Mouse (Mus musculus): ENCODE results near the gene Gm8246. TPM values are rescaled to one million over a fixed set of nuclear protein-coding genes. Genes with fewer than 3 reads are reported as not detected.

Gm8246 gene
- polyA plus RNA-seq (2012; rRNA removed; ENCODE audit: low replicate concordance), result not detected in 2 replicates

GRCm38 (mm10) chr14:5477730-5478129, at the start of gene Gm8246:
TSS of gene Gm8246 (minus strand) at chr14:5477830.

GRCm38 (mm10) chr14:5501374-5501773, 23.7 kb upstream of the Gm8246 start, which contains the start of gene Gm3488:
TSS of gene Gm3488 (plus strand) at chr14:5501674.

DNA sequence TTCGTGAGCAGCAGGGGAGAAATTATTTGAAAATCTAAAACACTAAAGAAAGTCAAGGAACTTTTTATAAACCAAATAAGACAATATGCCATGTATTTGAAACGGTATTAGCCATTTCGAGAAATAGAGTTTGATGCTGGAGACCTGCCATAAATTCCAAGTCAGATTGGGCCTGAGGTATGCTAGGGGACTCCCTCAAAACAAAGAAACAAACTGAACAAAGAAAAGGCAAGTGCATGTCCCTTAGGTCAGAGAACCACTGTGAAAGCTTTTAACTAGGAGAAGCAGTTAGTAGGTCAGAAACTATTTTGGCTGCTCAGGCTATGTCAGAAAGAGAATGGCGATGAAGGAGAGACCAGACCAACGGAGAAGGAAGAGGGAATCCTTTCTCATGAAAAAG, 6.3 kb upstream of the Gm8246 start, which contains the start of gene Gm3187:
TSS of gene Gm3187 (plus strand) at position 301 of the 400 bp plus-strand sequence.

DNA sequence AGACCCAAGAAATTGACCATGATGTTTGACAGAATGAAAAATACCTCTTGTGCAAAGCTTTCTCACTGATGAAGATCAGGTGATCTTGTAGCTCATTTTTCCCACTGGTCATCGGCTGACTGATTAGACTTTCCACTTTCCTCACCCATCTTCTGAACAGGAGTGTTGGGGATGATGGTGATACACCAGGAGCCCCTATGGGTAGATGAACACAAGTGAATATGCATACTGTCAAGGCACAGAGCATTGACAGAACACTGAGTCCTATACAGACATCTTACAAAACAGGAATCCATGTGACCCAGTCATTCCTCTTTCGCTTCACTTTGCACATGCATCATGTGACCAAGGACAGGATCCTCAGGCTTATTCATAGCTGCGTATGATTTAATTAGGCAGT, 22.3 kb downstream of the Gm8246 start, which contains the start of gene Gm3194:
TSS of gene Gm3194 (minus strand) at position 101 of the 400 bp plus-strand sequence.

Other genes with a start within 250 kb of the Gm8246 start
- not detected in 2 replicates for gene Gm3526, start 217.2 kb downstream of the Gm8246 start, polyA plus RNA-seq (2012; rRNA removed; ENCODE audit: low replicate concordance)
- gene Gm3542, start 142.9 kb downstream of the Gm8246 start, polyA plus RNA-seq (2012; rRNA removed; ENCODE audit: low replicate concordance), result not detected in 2 replicates
- not detected in 2 replicates for gene Gm3500, start 88.8 kb downstream of the Gm8246 start, polyA plus RNA-seq (2012; rRNA removed; ENCODE audit: low replicate concordance)
- gene Gm3194, start 22.4 kb downstream of the Gm8246 start, polyA plus RNA-seq (2012; rRNA removed; ENCODE audit: low replicate concordance), result not detected in 2 replicates
- not detected in 2 replicates for gene Gm3187, start 6.4 kb upstream of the Gm8246 start, polyA plus RNA-seq (2012; rRNA removed; ENCODE audit: low replicate concordance)
- not detected in 2 replicates for gene Gm3488, start 23.8 kb upstream of the Gm8246 start, polyA plus RNA-seq (2012; rRNA removed; ENCODE audit: low replicate concordance)
- gene Gm3532, start 60.7 kb upstream of the Gm8246 start, polyA plus RNA-seq (2012; rRNA removed; ENCODE audit: low replicate concordance), result not detected in 2 replicates
- gene Gm8265, start 155.2 kb upstream of the Gm8246 start, polyA plus RNA-seq (2012; rRNA removed; ENCODE audit: low replicate concordance), result not detected in 2 replicates
- not detected in 2 replicates for gene Gm9603, start 209.6 kb upstream of the Gm8246 start, polyA plus RNA-seq (2012; rRNA removed; ENCODE audit: low replicate concordance)

Data from duodenum, adult 2 months (tissue).